Mouse (Mus musculus) left cerebral cortex, postnatal 14 days (tissue): ENCODE results near the gene Plscr4. TPM values are rescaled to one million over a fixed set of nuclear protein-coding genes. Genes with fewer than 3 reads are reported as not detected.

ENCODE experiments used
- DNase-seq, 2 experiments: peaks; one replicate each; pipeline ENCODE4 v3.0.0; 2021 to 2022; ENCODE audit warnings: low spot score in 2 of 2, mixed read lengths in 1 of 2
- intact Hi-C: fragments of 180-260 bp; cut with DNase I; formaldehyde crosslinking; loops from one replicate; pipeline ENCODE4 v1.15.1; 2025
- long read RNA-seq, 2 experiments: library from polyadenylated mRNA; stranded (forward); transcript quantifications; one replicate each; pipeline ENCODE4 v2.0.0; 2021
- total RNA-seq, 2 experiments: library from RNA; stranded (reverse); gene quantifications; 2 replicates each; pipeline ENCODE4 v1.2.3; 2021

Gene Plscr4
- 1 to 10 TPM; 1.2 to 1.4 TPM for total RNA-seq
- long read RNA-seq, experiment 1, transcript Plscr4-201 (9 exons, 3,204 nt) = major isoform, 5 of 5 reads
- long read RNA-seq, experiment 1, partial matches to known transcripts = 0 of 5 reads
- long read RNA-seq, experiment 1, other reads (novel, unspliced or antisense) = 0 of 5 reads
- long read RNA-seq, experiment 2, partial matches to known transcripts = 0 of 3 reads
- long read RNA-seq, experiment 2, other reads (novel, unspliced or antisense) = 1 of 3 reads

DNA sequence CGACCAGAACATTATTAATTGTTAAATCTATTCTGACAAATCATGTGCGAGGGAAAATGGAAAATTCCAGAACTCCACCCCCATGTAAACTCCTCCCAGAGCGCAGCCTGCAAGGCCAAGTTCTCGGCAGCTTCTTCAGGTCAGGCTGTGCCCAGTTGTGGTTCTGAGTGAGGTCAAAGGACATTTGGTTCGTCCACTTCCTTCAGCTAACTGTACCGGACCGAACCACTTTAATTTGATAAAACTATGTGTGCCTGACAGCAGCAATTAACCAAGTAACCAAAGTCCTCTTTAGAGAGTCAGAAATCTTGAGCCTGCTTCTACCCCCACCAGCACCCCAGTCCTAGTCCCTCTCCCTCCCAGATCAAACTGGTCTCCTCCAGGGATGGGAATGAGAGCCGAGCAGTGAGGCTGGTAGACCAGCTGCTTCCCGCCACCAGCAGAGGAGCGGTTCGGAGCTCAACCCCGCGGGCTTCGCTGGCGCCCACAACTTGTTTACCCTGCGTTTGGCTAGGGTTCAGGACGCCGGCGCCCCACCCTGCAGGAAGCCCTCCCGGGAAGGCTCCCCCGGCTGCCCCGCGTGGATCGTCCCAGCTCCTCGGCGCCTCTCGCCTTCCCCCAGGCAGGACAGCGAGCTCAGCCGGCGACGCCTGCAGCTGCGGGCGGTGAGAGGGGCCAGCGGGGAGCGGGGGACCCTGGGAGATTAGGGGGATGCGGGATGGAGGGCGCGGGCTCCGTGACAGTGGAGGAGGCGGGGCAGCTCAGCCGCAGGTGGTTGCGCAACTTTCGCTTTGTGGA is at the start of gene Plscr4:
Gene Plscr4, plus strand, starts transcription at position 113 of the 798 bp plus-strand sequence.
- intact Hi-C loops = no loop called here

DNA sequence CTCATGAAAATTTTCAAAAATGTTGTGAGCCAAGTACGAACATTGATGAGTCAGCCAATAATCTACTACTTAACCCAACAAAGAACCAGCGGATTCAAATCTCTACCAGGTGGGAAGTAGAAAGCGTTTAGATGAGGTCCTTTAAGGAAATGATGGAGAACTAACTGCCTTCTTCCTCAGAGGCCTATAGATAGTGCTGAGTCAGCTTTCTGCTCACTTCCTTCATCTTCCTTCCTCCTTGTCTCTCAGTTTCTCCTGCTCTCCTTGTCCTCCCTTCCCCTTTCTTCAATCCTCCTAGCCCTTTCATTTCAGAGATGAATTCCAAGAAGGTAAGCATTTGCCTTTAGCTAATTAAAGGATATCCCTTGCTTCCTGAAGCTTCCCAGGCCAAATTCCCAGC is 46.9 kb upstream of the Plscr4 start:
- no peak for DNase-seq
- intact Hi-C loops = no loop called here

More for the DNA sequence above, at the start of gene Plscr4:
- DNase-seq = peak; percentile 8 to 10

DNA sequence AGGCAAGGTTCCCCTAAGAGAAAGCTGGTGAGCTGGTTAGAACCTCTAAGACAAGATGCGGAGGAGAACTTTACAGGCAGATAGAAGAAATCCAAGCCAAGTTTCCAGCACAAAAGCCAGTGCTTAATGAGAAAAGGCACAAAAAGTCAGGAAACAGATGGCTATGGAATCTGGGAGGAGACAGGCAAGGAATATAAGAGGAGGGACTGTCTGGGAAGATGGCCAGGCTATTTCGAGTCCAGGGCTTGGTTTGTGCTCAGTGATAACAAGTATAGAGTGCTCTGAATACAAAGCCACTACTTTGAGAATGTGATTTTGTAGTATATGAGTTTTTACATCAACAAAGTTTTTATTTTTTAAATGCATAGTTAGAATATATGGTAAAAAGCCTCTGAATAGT is 45.1 kb upstream of the Plscr4 start:
- intact Hi-C loops = no loop called here
- DNase-seq = peak; percentile 6 to 9

DNA sequence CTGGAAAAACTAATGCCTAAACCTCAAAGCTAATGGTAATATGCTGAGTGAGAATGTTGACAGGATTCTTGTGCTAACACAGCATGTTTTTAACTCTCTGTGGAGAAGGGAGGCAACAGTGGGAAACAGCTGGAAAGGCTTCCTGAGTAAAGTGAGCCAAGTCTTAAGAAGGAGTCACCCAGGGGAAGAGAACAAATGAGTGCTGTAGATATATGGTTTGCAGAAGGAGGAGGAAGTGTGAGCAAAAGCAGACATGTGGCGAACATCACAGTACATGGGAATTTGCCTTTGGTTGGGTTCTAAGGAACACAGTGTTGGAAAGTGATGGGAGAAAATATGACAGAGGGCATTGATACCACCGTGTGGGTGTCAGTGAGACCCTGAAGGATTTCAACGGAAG is 43.5 kb upstream of the Plscr4 start:
- intact Hi-C loops = no loop called here
- DNase-seq = no peak

DNA sequence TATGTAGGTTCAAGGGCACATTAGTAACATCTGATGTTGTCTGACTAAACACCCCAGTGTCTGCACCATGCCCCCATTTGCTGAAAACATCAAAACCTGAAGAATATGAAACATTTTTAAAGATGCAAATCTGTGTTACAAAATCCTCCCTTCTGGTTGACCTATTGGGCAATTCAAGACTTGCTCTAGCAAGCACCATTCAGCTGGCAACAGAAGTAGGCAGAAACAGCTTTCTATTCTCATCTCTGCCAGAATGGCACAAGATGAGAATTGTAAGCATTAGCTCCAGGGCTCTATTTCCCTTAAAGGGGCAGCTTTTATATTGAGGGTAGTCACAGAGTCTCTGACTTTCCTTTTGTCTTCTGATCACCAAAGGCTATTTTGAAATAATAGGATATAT is 19.4 kb upstream of the Plscr4 start:
- intact Hi-C loops = no loop called here
- no peak for DNase-seq

DNA sequence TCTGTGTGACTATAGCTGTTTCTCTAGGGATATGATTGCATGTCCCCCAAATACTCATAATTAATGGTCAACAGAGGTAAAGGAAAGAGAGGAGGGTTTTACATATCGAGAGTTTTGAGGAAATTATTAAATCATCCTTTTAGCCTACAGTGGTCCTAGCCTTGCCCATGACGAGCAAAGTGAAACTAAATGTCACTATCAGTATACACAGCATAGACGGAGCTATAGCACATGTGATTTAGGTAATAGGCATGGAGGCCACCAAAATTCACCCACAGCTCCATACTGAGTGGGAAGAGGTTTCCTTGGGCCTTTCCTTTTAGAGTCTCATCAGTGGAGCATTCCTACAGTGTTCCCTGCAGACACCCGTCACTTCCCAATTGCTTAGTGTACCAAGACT is 15.7 kb upstream of the Plscr4 start:
- intact Hi-C loops = no loop called here
- DNase-seq = no peak

DNA sequence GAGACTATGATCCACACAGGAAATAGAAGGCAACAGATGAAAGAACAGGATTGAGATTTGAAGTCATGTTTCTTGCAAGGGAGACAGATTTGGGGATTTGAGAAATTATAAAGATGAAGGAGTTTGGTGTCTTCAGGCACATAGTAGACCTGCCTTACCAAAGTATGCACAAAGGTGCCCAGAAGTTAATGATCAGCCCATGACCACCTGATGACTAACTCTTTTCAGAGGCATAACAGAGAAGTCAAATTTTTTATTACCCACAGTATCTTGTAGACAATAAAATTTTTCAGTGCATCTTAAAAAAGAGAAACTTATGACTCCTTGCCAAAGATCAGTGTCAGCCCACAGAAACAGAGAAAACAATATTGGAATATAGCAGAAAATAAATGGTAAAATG is 12.6 kb upstream of the Plscr4 start:
- intact Hi-C loops = no loop called here
- DNase-seq = no peak

DNA sequence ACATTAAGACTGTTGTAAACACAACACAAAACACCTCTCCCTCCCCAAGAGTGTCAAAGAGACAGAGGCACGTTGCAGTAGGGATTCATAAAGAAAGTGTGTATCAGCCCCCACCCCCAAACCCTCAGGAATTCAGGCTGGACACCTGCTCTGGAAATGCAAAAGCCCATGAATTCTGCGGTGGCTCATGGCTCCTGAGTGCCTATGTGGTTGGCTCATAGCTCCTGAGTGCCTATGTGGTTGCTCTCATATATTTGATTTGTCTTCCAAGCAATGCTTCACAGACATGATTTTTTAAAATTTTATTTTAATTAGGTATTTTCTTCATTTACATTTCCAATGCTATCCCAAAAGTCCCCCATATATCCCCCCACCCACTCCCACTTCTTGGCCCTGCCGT is 568 bp upstream of the Plscr4 start:
- no peak for DNase-seq
- intact Hi-C loops = no loop called here

DNA sequence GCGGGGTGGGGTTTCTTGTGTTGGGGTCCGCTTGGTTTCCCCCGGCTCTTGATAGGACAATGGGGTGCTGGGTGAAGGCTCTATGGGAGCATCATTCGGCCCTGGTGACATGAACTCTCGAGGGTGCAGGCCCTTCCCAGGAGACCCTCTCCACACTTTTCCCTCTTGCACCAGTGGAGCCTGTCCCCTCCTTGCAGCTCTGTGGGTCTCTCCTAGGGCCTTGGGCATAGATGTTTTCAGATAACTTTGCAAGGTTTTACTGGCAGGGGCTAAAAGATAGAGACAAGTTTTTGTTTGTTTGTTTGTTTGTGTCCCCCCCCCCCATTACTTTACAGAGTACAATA is 858 bp downstream of the Plscr4 start:
- intact Hi-C loops = no loop called here
- no peak for DNase-seq

DNA sequence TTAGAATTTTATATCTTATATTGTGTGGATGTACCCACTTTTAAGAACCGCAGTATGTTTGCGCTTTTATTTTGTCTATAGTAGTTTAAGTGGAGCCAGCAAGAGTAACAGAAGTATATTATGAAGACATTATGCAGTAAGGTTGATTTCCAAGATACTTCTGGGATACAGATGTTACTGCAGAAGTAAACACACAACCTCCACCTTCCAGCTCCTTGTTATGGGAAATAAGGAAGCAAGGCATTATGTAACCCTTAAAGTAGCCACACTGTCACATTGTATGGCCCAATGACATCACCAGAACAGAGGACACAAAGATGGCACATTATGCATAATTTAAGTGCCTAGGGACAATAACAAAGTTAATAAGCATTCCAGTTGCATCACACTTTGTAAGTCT is 1.2 kb downstream of the Plscr4 start:
- DNase-seq = no peak
- intact Hi-C loops = no loop called here

DNA sequence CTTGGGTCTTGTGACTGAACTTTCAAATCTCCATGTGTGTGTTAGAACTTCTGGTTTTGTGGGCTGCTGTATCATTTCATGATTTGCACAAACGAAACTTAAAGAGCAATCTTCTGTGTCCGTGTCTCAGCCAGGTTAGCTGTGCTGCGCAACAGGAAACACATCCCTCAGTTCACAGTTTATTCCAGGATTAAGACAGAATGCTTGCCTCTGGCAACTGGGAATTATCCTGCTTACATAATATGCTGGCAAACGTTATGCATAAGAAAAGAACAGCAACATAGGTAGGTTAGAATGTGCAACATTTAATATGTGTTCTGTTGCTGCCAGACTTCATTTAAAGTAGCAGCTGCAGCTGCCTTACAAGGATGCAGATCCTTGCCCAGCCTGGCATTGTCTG is 10.6 kb downstream of the Plscr4 start:
- no peak for DNase-seq
- intact Hi-C loops = no loop called here

DNA sequence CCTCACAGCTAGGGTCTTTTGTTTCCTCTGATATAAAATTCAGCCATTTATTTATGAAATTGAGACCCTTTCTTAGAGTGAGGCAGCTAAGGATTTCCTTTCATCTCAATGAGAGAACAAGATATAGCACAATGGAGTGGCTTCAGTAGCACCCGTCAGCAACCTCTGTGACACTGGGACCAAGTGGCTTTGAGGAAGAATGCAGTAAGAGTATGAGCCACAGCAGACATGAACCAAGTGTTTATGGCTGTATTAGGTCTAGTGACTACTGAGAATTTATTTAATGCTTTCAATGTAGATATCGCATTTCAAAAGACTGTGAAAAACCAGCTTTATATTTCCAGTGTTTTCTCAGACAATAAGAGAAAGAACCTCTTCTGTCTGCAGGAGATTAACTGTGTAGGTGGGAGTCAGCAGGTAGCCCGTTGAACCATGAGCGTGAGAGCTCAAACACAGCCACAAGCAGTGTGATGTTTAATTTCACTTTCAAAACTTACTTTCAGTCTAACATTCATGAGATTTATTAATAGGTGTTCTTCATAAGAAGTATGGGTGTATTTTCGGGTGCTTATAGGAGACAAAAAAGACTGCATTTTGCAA is 15.2 kb downstream of the Plscr4 start:
- no peak for DNase-seq
- intact Hi-C loops = no loop called here

DNA sequence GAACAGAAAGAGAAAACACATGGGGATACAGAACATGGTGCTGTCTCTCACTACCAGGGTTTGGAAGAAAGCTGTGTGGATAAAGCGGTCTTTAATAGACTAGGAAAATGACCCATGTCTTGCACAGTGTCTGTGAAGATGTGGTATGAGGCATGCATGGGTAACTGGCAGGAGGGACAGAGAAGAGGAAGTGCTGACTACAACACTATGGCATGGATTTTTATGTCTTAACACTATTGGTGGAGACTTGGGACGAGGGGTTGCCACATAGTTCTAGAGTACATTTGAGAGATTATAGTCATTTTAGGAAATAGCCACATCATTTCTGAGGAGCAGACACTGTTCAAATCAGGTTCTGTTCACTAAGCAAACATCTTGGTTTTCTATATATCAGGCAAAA is 16.0 kb downstream of the Plscr4 start:
- intact Hi-C loops = no loop called here
- no peak for DNase-seq

DNA sequence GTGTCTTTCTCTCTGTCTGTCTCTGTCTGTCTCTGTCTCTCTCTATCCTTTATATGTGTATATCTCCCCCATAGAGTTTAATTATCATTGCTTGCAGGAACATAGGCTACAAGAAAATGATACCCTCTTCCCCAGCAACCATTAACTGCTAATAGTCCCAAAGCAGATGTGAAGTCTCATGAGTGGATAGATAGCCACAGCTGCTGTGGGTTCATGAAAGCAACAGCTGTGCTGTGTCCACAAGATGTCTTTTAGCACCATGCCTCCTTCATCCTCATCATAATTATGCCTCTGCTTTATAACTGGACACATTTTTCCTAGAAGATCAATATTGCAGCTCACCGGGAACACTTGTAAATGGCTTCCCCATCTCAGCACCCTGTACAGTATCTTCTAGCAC is 17.1 kb downstream of the Plscr4 start:
- intact Hi-C loops = no loop called here
- no peak for DNase-seq

DNA sequence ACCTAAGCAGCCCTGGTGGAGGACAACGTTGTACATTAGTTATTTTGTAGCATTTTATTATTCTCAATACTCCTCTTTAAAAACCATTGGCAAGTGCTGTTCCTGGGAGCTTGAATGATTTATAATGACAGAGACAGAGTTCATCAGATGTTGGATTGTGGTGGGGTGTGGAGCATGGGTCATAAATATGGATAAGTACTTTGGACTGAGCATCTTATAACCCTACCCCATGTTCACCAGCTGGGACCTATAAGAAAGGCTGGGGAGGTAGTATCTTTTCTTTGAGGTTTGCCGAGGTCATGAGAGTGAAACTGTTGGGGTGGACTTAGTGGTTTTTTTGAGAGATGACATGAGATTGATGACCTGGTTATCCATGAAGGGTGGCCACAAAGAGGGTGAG is 24.5 kb downstream of the Plscr4 start:
- DNase-seq = no peak
- intact Hi-C loops = no loop called here

DNA sequence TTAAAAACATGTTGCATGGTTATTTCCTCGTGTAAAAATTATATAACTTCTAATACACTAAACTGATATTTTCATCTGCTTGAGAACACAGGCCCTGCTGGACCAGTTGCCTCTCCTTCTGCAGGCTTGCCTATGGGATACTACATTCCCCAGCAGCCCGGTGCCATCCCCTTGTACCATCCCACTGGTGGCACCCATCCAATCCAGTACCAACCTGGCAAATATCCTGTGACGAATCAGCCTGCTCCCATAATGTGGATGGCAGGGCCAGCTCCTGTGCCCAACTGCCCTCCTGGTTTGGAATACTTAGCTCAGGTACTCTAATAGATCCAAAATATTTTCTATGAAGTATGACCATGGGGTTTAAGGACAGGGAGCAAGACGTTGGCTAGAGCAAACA is 25.4 kb downstream of the Plscr4 start:
- no peak for DNase-seq
- intact Hi-C loops = no loop called here

DNA sequence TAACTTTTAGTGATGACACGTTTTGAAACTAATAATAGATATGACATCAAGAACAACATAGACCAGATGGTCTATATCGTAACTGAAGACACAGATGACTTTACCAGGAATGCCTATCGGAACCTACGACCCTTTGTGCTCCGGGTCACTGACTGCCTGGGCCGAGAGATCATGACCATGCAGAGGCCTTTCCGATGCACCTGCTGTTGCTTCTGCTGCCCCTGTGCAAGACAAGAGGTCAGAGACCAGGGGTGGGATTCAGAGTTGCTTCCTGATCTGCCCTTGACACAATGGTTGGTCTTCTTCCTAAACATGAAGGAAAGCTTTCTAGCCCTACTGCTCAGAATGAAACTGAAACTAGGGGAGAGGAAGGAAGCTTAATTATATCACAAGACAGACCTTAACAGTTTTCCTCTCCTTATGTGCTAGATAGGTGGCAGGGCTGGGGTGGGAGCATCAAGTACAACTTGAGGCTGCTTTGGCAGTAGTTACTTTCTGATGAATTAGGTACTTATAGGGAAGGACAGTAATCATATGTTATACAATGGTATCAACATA is 27.6 kb downstream of the Plscr4 start:
- DNase-seq = no peak
- intact Hi-C loops = no loop called here

DNA sequence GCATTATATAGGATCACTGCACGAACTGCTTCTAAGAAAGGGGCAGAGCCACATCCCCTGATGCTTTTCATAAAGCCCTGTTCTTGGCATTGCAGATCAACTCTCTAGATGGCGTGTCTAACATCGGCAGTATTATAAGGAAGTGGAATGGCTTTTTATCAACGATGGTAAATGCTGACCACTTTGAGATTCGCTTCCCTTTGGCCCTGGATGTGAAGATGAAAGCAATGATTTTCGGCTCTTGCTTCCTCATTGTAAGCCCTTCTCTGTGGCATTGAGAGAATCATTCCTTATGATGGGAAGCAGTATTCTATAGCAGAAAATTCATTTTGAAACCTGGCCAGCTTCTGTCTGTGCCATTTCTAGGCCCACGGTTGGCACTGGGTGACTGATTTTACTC is 32.7 kb downstream of the Plscr4 start:
- intact Hi-C loops = loop anchor here (10.0 kb wide), 1 partner anchor 345 kb away; no protein-coding TSS in a partner anchor
- no peak for DNase-seq

DNA sequence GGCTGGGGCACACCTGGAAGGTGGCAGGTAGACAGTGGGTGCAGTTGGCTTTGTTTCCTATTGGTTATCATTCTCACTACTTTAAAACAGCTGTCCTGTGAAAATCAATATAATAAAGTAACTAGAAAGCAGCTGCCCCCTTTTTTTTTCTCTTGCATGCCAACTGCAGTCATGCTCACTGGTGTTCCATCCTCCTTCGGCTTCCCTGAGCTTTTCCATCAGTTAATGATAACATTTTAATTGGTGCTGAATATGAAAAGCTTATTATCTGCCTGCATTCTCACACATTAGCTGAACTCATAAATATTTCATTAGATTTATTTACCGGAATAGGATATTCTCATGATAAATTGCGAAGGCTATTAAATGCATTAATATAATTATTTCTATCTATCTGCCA is 33.1 kb downstream of the Plscr4 start:
- intact Hi-C loops = loop anchor here (10.0 kb wide), 1 partner anchor 346 kb away; no protein-coding TSS in a partner anchor
- DNase-seq = no peak

DNA sequence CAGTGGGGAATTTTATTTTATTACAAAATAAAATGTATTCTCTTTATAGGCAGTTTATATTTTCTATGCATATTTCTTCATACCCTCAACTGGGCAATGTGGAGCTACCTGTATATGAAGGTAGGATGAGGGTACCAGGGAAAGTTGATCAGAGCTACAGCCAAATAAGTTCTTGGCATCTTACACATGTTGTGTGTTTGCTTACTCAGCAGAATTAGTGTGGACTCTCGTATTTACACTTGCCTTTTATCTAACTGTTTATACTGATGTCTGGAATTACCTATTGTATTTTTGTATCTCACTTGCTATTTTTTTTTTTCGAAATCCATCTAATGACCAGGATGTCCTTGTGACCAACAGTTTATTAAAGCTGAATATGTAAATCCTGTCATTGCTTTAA is 34.1 kb downstream of the Plscr4 start:
- no peak for DNase-seq
- intact Hi-C loops = loop anchor here (10.0 kb wide), 1 partner anchor 346 kb away; no protein-coding TSS in a partner anchor
